Mouse (Mus musculus) mouse trophoblast stem cell (cell line): ENCODE data around the gene Pla2g4d.
"Not testable (repeated sequence)": the region's sequence is repeated elsewhere in the genome, so short reads cannot be mapped to it uniquely, and the experiment has no call there.

Experiments
- in situ Hi-C, 2 experiments: fragments of 300-500 bp; cut with MseI, MboI; formaldehyde crosslinking; loops; 2 replicates in 1 of 2; 3 replicates in 1 of 2; pipeline ENCODE4 v1.15.1; 2025

Gene Pla2g4d

GRCm38 (mm10) chr2:120261346-120261745 lies 27.7 kb downstream of the Pla2g4d start:
- in situ Hi-C loops: loop anchor here (10.0 kb wide), 1 partner anchor 87 kb away; no protein-coding TSS in a partner anchor

- in situ Hi-C loops: no loop called here
Observed at GRCm38 (mm10) chr2:120256259-120256658, 32.7 kb downstream of the Pla2g4d start.

- in situ Hi-C loops: no loop called here
Observed at GRCm38 (mm10) chr2:120252644-120253043, 36.4 kb downstream of the Pla2g4d start.

GRCm38 (mm10) chr2:120245421-120246016 lies 43.5 kb downstream of the Pla2g4d start:
- in situ Hi-C loops: loop anchor here in 1 of 2 experiments (5.0 kb wide), 1 partner anchor 58 kb away; no protein-coding TSS in a partner anchor

GRCm38 (mm10) chr2:120244679-120245420 lies 44.1 kb downstream of the Pla2g4d start, which contains the start of gene Pla2g4e:
Gene Pla2g4e (minus strand): TSS chr2:120245335.
- in situ Hi-C loops: loop anchor here in 1 of 2 experiments (5.0 kb wide), 1 partner anchor 58 kb away; no protein-coding TSS in a partner anchor

- in situ Hi-C loops: no loop called here
Observed at GRCm38 (mm10) chr2:120243995-120244394, 45.0 kb downstream of the Pla2g4d start.

GRCm38 (mm10) chr2:120242791-120243467 lies 46.1 kb downstream of the Pla2g4d start:
- in situ Hi-C loops: no loop called here

- in situ Hi-C loops: not testable (repeated sequence)
Observed at GRCm38 (mm10) chr2:120238733-120239132, 50.3 kb downstream of the Pla2g4d start.

GRCm38 (mm10) chr2:120237784-120238183 lies 51.2 kb downstream of the Pla2g4d start:
- in situ Hi-C loops: no loop called here

GRCm38 (mm10) chr2:120235947-120236640 lies 52.9 kb downstream of the Pla2g4d start:
- in situ Hi-C loops: no loop called here

GRCm38 (mm10) chr2:120235381-120235780 lies 53.6 kb downstream of the Pla2g4d start:
- in situ Hi-C loops: no loop called here

GRCm38 (mm10) chr2:120231642-120232041 lies 57.4 kb downstream of the Pla2g4d start:
- in situ Hi-C loops: no loop called here
